Mouse (Mus musculus): ENCODE measurements around the gene Ubn2. TPM values are rescaled to one million over a fixed set of nuclear protein-coding genes. Genes with fewer than 3 reads are reported as not detected.
A peak's percentile ranks its signal among the peaks of the same experiment; 100 is the strongest.

Ubn2 gene
- polyA plus RNA-seq, 2 experiments: 15.6 to 21.5 TPM

DNA sequence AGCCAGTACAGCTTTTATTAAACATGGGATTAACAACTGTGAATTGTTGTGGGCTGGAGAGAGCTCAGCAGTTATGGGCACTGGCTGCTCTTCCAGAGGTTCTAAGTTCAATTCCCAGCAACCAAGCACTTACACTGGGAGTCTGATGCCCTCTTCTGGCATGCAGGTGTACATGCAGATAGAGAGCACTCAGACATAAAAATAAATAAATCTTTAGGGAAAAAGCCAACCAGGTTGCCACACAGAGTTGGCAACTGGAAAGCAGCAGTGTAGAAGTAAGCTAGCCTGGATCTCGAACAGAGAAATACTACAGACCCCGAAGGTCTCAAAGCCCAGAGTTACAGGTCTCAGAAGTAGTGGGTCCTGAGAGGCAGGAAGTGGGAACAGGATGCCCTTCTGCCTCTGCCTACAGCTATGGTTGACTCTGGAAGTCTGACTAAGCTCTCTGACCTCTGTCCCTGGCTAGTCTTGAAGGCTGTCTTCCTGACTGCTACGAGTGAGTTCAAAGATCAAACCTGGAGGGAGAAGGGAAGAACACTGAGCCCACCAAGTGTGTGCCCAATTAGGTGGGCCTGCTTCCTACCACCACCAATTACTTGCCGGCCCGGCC lies 97.6 kb downstream of the Ubn2 start:
- Histone ChIP-seq H3K9ac (ENCODE audit: low read depth, low read length, severe bottlenecking) (no peak overlapping the region), H3K4me2 (replicated peaks; ENCODE audit: low read depth, low read length, severe bottlenecking) (no peak overlapping the region), H3K4me3 (replicated peaks; ENCODE audit: low read length) (no peak overlapping the region), H3K4me1 (ENCODE audit: control insufficient read depth, insufficient read depth, low read length) (peaks cover 3% of the 10 kb centered on the region; the same call in 1 of the 2 replicates), H3K9me3 (ENCODE audit: control insufficient read depth, low read length) (no peaks in the 10 kb centered on the region), H3K27ac (replicated peaks; ENCODE audit: low read depth, low read length) (no peak overlapping the region), H3K27me3 (ENCODE audit: control insufficient read depth, insufficient read depth, low read length) (no peaks in the 10 kb centered on the region), H3K36me3 (ENCODE audit: control insufficient read depth, insufficient read depth, low read length) (no peaks in the 10 kb centered on the region)
- no peak for TF ChIP-seq POLR2A (IDR thresholded peaks at IDR 0.05; ENCODE audit: borderline replicate concordance, extremely low read depth, insufficient read depth, insufficient read length)
- ATAC-seq (ENCODE audit: low FRiP score, low read depth) (no peak), DNase-seq (ENCODE audit: low spot score) (peak; percentile 3)
- 49% methylated on average over 5 of the region's 5 CpGs for WGBS

DNA sequence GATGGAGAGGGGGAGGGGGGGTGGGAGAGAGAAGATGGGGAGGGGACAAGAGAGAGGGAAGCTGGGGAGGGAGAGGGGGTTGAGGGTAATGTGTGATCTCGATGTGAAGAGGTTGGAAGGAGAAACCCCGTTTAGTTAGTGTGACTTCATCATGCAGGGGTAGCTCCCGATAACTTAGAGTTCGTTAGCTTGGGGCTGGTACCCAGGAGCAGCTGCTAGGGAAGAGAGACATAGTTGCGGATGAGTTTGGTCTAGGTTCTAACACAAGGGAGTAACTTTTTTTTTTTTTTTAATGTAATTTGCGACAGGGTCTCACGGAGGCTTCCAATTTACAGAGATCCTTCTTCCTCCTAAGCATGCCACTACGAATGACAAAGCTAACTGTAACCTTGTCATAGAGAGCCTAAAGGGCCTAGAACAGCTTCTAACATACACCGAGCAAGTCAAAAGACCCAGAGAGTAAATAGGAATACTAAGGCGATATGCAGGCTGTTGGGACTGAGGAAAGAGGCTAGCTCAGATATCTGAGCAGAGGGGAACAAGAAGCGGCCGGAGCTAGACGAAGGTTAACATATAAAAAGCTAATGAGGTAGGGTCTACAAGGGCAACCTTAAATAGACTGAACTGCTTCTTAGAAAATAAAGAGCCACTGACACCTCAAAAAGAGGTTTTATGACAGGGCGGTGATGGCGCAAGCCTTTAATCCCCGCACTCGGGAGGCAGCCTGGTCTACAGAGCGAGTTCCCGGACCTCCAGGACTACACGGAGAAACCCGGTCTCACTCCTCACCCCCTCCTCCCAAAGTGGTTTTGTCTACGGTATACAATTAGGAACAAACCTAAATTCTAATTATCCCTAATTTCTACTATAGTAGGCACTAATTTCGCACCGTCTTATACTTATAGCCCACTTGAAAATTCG lies 99.0 kb downstream of the Ubn2 start:
- WGBS: 5% methylated on average over 25 of the region's 25 CpGs
- H3K9me3 ChIP-seq (ENCODE audit: control insufficient read depth, low read length): no peaks in the 10 kb centered on the region
- ATAC-seq (ENCODE audit: low FRiP score, low read depth) (peak; percentile 16), DNase-seq (ENCODE audit: low spot score) (peak; percentile 3)
- H3K27ac ChIP-seq (replicated peaks; ENCODE audit: low read depth, low read length): peak overlapping the region; percentile 93
- TF ChIP-seq POLR2A (IDR thresholded peaks at IDR 0.05; ENCODE audit: borderline replicate concordance, extremely low read depth, insufficient read depth, insufficient read length): no peak; the same call in 1 of the 2 replicates
- H3K27me3 ChIP-seq (ENCODE audit: control insufficient read depth, insufficient read depth, low read length): no peaks in the 10 kb centered on the region
- no peaks in the 10 kb centered on the region for H3K36me3 ChIP-seq (ENCODE audit: control insufficient read depth, insufficient read depth, low read length)
- H3K4me2 ChIP-seq (replicated peaks; ENCODE audit: low read depth, low read length, severe bottlenecking): peak overlapping the region; percentile 65
- H3K9ac ChIP-seq (ENCODE audit: low read depth, low read length, severe bottlenecking): peak overlapping the region; percentile 69
- H3K4me3 ChIP-seq (replicated peaks; ENCODE audit: low read length): peak overlapping the region; percentile 82
- peaks cover 3% of the 10 kb centered on the region; the same call in 1 of the 2 replicates for H3K4me1 ChIP-seq (ENCODE audit: control insufficient read depth, insufficient read depth, low read length)

DNA sequence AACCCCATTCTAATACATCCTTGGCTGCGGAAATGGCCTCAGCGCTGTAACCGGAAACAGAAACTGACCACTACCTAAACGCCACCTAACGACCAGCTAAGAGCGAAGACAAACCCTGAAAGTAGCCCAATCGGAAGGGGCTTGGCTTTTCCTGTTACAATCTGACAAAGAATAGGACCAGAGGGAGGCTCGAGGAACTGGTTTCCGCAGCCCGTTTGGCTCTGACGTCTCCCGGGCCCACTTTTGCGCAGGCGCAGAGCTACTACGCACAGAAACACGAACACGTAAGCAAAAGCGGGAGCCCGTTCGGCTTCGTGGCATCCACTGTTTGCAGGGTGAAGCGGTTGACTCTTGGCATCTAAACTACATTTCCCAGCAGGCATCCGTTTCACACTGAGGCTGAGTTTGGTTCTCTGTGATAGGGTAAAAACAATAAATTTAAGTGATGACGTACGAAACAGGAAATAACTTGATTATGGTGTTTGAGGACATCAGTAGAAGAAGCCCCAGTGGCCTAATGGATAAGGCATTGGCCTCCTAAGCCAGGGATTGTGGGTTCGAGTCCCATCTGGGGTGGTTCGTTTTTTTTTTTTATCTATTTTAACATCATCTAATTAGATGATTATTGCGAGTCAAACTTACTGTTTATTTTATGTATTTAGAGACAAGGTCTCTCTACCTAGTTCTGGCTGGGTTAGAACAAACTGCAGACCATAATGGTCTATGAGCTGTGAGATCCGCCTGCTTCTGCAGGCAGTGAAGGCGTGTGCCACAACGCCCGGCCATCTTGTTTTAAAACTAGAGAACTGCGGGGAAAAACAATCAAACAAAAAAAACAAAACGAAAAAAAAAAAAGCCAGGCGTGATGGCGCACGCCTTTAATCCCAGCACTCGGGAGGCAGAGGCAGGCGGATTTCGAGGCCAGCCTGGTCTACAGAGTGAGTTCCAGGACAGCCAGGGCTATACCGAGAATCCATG lies 100.0 kb downstream of the Ubn2 start, which contains the start of gene Fmc1:
Fmc1 (plus strand) TSS at position 75 of the 978 bp plus-strand sequence.
- Histone ChIP-seq H3K27me3 (ENCODE audit: control insufficient read depth, insufficient read depth, low read length) (no peaks in the 10 kb centered on the region), H3K27ac (replicated peaks; ENCODE audit: low read depth, low read length) (peak within 1 kb of the TSS; percentile 95), H3K4me2 (replicated peaks; ENCODE audit: low read depth, low read length, severe bottlenecking) (peak within 1 kb of the TSS; percentile 65), H3K4me1 (ENCODE audit: control insufficient read depth, insufficient read depth, low read length) (peaks cover 3% of the 10 kb centered on the region; the same call in 1 of the 2 replicates), H3K9me3 (ENCODE audit: control insufficient read depth, low read length) (no peaks in the 10 kb centered on the region), H3K36me3 (ENCODE audit: control insufficient read depth, insufficient read depth, low read length) (no peaks in the 10 kb centered on the region), H3K9ac (ENCODE audit: low read depth, low read length, severe bottlenecking) (peak within 1 kb of the TSS; percentile 86), H3K4me3 (replicated peaks; ENCODE audit: low read length) (peak within 1 kb of the TSS; percentile 82)
- DNase-seq (ENCODE audit: low spot score) (peak; percentile 99), ATAC-seq (ENCODE audit: low FRiP score, low read depth) (peak; percentile 93)
- peak; percentile 50; the same call in 1 of the 2 replicates for TF ChIP-seq POLR2A (IDR thresholded peaks at IDR 0.05; ENCODE audit: borderline replicate concordance, extremely low read depth, insufficient read depth, insufficient read length)
- WGBS: 5% methylated on average over 41 of the region's 41 CpGs

DNA sequence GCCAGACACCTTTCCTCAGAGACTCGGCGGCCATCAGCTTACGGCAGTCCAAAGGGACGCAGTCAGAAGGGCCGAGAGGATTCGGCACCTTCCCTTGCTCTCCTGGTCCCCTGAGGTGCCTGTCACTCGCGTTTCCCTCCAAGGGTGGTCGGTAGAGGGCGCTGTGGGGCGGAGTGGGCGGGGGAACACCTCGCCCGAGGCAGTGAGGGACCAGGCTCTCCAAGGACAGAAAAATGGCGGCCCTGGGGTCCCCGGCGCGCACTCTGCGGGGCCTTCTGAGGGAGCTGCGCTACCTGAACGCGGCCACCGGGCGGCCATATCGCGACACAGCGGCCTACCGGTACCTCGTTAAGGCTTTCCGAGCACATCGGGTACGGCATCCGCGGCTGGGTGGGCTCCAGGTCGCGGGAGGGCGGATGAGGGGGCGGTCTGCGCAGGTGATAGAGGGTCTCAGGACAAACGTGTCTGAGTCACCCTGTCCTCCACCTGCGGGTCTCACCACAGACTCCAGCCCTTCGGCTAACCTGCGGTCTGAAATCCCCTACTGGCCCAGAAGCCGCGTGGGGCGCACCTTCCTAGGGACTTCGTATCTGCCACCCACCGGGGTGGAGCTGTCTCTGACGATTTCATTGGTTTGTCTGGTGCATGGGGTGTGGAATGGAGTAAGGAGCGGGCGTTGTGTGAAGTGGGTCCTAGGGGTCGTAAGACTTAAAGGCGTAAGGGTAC lies 101.1 kb downstream of the Ubn2 start:
- peak; percentile 70; the same call in 1 of the 2 replicates for TF ChIP-seq POLR2A (IDR thresholded peaks at IDR 0.05; ENCODE audit: borderline replicate concordance, extremely low read depth, insufficient read depth, insufficient read length)
- Histone ChIP-seq H3K36me3 (ENCODE audit: control insufficient read depth, insufficient read depth, low read length) (peaks cover under 1% of the 10 kb centered on the region; the same call in 1 of the 2 replicates), H3K9ac (ENCODE audit: low read depth, low read length, severe bottlenecking) (peak overlapping the region; percentile 86), H3K4me2 (replicated peaks; ENCODE audit: low read depth, low read length, severe bottlenecking) (peak overlapping the region; percentile 54), H3K27ac (replicated peaks; ENCODE audit: low read depth, low read length) (peak overlapping the region; percentile 95), H3K9me3 (ENCODE audit: control insufficient read depth, low read length) (no peaks in the 10 kb centered on the region), H3K4me1 (ENCODE audit: control insufficient read depth, insufficient read depth, low read length) (peaks cover 3% of the 10 kb centered on the region; the same call in 1 of the 2 replicates), H3K4me3 (replicated peaks; ENCODE audit: low read length) (peak overlapping the region; percentile 82), H3K27me3 (ENCODE audit: control insufficient read depth, insufficient read depth, low read length) (no peaks in the 10 kb centered on the region)
- peak; percentile 62 for ATAC-seq (ENCODE audit: low FRiP score, low read depth)
- peak; percentile 90 for DNase-seq (ENCODE audit: low spot score)
- 0% methylated on average over 52 of the region's 53 CpGs for WGBS

All from limb, embryonic 14.5 days (tissue).